Mouse (Mus musculus) urinary bladder, postnatal 4 days (tissue): ENCODE results near the gene Parp16.
A peak's percentile ranks its signal among the peaks of the same experiment; 100 is the strongest.

ENCODE experiments used
- DNase-seq, 2 experiments: peaks; one replicate each; pipeline ENCODE4 v3.0.0; 2021 to 2022; ENCODE audit warnings: low spot score in 2 of 2

Parp16 gene

DNA sequence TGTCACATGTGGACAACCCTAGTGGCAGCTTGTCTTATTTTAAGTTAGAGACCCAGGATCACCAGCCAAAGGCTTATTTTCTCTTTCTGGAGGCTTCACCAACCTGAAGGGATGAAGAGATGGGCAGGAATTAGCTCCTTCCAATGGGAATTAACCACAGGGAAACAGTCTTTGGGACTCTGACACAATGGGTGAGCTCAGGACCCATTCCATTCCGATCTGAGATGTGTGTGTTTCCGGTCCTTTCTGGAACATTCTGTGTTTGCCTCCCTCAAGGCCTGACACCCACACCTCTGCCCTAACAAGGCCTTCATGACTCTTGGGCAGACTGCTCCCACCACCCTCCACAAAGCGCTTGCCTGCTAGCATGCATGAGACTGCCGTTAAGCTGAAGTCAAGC is at the start of gene Parp16:
Gene Parp16, plus strand, starts transcription at position 301 of the 400 bp plus-strand sequence.
- no peak for DNase-seq

DNA sequence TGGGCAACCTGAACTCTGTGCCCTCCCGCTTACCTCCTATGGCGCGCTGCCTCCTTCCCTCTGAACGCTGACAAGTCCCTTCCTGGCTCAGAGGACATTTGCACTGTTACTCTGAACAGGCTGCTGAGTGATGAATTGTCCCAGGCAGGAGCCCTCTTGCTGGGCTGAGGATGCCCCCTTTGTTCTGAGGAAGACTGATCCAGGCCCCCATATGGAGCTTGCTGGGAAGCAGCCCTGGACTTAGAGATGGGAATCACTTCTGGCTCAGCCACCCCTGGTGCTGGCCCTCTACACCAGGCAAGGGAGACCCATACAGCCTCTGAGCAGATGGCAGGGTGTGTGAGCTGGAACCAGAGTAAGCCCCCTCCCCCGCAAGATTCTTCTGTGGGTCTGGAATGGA is 49.2 kb upstream of the Parp16 start:
- no peak for DNase-seq

DNA sequence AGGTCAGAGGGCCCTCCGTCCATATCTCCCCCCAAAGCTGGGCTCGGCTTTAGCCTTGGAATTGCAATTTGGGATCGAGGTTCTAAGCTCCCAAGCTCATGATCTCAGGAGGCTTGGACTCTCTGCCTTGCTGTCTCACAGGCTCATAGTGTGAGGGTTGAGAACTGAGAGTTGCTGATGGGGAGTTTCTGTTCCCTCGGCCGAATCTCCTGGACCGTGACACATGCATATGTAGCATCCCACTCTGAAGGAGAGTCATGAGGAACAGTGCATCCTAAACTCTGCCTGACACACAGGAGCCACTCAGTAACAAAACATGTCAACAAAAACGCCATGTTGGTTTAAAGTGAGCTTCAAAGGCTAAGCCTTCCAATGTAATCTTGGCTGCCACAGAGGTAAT is 46.6 kb upstream of the Parp16 start:
- DNase-seq = no peak

DNA sequence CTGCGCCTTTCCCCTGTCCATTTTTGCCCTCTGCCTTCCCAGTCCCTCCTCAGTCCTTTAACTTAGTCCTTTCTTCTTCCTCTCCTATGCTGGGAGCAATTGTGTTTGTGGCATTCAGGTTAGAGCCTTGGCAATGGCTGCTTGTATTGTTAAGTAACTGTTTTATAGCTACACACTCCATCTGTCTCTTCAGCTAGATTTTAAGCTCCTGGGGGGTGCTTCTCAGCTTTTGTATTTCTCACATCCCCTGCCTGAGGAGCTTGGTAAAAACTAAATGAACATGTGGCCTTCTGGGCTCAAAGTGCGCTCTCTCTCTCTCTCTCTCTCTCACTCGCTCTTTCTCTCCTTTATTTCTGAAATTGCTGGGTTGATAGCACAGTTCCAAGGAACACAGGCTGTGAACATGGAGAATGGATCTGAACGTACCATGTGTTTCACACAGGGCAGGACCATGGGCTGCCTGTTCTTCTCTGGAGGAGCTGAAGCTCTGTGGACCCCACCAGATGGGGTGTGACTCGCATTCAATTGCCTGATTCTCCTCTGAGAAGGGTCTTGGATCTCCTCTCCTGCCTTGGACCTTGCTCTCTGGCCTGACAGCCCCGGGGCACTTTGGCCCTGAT is 42.3 kb upstream of the Parp16 start:
- no peak for DNase-seq

DNA sequence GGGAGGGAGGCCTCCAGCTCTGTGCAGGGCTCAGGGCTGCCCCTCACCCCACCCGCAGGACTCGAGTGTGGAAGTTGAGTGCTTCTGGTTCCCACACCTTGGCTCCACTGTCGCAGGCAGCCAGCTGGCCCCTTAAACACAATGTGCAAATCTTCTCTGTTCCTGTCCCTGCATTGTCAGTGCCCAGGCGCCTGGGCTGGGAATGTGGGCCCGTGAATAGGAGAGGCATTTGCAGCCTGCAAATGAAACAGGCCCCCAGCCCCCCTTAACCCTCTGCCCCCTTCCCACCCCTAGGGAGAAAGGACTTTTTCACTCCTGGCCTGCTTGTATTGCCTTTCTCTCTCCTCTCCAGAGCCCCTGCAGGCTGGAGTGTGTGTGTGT is 41.8 kb upstream of the Parp16 start:
- DNase-seq = no peak

DNA sequence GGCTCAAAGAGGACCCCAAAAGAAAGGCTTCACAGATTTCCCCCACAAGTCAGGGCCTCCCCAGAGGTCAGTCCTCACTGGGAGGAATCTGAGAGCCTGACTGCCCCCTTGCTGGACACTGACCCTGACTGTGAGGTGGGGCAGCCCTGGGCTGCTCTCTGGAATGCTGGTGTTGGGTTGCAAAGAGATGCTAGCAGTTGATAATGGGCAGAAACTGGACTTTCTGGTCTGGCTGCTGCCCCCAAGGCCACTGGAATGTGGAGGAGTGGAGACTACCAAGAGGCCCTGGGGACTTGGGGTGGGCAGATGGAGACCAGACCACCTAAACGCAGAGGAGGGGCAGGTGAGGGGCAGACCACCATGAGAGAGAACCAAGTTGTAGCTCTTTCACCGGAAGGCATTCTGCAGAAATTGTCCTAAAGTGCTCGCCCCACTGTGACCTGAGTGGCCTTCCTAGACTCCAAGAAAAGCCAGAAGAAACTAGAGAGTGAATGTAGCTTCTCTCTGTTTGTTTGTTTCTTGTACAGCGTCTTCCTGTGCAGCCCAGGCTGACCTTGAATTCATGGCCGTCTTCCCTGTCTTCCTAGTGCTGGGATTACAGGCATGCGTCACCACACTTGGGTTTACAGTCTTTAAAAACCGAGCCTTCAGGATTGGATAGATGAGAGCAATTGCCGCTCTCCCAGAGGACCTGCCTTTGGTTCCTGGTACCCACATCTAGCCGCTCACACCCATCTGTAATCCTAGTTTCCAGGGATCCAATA is 40.3 kb upstream of the Parp16 start:
- peak in 1 of 2 experiments; percentile 52 for DNase-seq

DNA sequence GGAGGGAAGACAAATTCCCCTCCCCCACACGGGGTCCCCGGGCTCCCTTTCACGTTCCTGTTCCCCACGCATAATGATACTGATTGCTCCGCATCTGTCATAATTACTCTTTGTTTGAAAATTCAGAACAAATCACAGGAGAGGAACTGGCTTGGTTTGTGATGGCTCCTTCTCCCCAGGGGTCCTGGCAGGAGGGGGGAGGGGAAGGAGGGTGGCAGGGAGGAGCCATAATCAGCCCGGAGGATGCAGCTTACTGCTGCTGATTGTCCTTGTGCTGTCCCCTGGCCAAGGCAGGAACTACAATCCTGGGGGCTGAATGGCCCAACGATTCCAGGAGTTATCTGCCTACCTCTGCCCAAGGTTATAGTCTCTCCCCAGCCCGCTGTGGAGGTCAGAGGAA is 38.5 kb upstream of the Parp16 start:
- no peak for DNase-seq

DNA sequence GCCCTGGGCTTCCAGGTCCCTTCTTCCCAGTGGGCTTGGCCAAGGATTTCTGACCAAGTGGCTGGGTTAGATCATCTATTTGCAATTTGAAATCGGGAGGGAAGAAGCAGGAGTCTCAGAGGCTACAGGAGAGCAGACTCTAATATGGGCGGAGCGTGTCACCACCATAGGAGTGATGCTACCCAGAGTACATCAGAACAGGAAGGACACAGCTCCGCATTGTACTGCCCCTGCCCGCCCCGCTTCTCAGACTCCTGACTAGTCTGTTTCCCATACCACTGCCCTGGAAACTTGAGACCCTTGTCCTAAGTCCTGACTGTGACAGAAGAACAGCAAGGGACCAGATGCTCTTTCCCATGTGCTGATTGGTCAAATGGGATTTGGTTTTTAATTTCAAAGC is 37.5 kb upstream of the Parp16 start:
- DNase-seq = no peak

DNA sequence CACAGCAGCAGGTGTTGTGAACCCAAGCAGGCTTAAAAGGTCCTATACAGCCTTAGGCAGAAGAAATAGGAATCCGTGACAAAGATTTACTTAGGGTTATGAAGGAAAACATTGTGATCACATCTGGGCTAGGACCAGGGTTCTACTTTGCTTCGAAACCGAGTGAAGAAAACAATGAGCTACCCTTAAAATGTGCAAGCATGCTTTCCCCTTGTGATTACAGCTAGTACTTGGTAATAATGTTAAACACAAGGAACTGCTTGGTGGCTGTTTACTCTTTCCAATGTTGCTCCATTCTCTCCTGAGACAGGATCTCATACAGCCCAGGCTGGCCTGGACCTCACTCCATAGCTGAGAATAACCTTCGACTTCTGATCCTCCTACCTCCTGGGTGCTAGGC is 34.0 kb upstream of the Parp16 start:
- no peak for DNase-seq

DNA sequence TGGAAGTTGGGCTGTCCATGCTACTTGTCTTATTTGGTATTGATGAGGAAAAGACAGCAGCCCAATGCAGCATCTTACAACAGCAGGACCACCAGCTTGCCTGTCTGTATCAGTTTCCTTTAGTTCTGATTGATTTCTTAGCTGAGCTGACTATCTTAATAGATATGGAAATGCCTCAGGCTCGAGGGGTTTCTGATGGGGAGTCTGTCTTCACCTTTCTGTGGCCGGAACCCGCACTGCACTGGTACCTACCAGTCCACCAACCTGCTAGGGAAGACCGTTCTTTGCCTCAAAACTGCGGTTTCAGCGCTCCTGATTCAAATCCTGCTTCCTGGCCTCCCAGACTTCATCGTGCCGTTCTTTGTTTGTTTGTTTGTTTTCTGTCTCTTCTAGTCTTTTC is 33.3 kb upstream of the Parp16 start:
- DNase-seq = no peak

DNA sequence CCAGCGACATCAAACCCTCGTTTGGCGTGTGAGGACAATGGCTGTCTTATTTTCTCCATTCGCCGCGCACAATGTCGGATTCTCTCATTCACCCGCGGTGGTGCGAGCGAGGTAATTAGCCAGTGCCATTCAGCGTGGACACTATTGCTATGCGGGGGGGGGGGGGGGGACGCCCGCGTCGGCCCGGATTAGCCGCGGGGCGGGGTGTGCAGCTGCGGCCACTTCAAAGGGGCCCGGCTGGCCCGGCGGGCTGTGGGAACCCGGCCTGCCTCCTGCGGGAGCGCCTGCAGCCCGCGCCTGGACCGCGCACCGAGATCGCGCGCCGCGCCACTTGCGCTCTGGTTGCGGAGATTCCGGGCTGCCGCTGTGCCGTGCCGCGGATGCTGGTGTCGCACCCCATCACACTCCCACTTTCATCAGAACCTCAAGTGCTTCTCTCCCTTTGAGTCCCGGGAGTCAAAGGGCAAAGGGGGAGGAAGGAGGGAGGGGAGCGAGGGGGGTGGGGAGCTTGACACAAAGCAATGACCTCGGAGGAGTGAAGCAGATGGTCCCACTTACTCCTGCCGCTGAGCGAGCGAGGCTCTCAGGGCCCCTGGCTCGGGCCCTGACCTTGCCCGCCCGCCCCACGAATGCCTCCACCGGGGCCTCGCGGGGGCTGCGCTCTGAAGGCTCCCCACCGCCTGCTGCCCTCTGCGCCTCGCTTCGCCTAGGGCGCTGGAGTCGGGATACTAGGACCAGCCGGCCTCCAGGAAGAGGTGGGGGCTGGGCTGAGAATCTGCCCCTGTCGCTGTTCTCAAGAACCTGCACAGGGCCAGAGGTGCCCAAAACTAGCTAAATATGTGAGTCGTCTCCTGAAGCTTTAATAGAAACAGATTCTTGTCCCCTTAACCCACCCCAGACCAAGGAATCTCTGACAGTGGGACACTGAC is 32.2 kb upstream of the Parp16 start:
- no peak for DNase-seq

DNA sequence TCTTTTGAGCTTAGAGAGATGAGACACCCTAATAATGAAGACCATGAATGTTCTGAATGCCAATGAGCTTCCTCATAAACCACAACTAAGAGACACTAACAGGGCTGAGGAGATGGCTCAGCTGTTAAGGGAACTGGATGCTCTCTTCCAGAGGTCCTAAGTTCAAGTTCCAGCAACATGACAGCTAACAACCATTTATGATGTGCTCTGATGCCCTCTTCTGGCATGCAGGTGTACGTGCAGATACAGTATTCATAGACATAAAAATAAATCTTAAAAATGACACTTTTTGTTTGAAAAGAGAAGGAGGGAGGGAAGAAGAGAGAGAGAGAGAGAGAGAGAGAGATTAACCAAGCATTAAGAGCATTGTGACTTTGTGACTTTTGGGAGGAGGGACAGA is 30.3 kb upstream of the Parp16 start:
- DNase-seq = no peak

DNA sequence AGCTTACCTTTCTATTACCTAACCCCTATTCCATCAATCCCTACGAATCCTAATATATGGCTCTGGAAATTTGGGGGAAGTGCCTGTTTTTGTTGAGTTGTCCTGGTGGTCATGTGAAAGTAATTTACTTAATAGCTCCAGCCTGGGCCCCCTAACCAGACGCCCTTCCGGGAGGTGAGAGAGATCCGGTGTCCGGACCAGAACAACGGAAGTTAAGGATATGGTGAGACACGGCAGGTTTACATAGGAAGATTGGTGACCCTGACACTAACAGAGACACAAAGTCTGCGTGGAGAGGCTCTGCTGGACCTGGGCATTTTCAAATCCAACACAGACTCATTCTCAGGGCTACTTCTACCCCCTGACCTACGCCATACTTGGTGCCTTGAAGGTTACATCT is 28.8 kb upstream of the Parp16 start:
- DNase-seq = no peak

DNA sequence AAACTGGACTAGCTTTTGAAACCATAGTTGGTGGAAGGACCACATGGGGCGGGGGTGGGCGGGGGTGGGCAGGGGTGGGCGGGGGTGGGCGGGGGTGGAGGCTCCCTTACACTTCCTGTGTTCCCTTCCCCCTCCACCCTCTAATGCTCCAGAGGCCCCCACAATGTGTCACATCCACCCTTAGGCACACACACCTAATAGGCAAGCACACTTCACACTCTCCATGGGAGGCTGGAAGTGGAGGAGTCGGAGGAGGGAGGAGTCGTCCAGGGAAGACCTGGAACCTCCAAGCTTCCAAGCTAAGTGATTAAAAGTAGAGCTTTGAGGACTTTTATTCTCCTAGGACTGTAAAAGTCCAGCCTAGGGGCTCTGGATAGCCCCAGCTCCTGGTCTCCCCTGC is 26.6 kb upstream of the Parp16 start:
- DNase-seq = no peak

DNA sequence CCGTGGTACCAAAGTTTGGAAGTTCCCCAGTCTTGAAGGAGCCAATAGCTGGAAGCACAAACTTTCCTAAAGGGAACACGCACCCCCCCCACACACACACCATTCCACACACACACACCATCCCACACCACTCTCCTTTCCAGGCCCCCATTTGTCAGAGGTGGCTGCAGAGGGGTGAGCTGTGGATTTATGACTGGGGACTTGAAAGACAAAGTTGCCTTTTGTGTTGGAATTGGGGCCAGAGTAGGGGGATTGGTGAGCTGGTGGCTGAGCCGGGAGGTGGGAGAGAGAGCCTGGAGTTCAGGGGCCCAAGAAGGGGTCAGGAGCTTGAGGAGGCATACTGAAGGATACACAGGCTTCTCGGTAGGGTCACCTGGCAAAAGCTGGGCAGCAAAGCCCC is 26.2 kb upstream of the Parp16 start:
- no peak for DNase-seq

DNA sequence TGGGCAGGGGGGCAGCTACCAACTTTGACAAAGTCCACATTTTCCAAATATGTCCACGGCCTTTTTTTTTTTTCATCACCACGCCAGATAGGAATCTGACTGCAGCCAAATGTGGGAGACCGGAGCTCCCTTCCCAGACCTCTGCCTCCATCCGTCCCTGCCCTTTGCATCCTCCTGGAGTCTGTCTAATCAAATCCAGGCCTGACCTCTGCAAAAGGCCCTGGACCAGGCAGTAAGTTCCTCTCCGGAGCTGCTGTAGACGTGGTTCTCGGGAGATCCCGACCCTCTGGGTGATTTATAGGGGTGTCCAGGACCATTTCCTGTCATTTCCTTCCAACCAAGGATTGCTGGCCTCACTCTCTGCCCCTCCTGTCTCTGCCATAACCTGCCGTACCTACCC is 22.5 kb upstream of the Parp16 start:
- no peak for DNase-seq

DNA sequence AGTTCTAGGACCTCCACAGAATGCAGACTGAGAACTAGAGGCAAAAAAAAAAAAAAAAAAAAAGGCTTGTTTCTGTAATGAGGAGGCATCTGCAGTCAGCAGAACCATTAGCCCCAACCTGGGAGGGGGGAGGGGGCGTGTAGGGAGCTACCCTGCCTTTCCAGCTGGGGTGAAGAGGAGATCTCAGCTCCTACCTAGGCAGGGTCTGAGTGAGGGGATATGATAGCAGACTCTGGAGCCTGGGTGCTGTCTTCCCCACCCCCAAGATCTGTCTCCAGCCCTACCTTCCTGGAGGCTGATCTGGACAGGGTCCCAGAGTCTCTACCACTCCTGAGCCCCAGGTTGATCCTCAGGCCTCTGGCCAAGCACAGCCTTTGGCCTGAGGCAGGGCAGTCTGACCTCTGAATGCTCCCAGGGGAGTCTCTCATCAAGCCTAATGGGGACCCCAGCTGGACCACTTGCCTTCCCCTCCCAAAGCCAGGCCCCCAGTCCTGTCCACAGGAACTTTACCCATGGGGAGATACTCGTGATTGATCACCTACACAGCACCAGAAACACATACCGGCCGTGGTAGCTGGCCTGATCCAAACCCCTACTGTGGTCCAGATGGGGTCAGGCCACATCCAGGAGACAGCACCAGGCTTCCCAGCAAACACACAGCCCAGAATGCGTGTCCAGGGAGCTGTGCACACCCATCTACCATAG is 19.8 kb upstream of the Parp16 start:
- no peak for DNase-seq

DNA sequence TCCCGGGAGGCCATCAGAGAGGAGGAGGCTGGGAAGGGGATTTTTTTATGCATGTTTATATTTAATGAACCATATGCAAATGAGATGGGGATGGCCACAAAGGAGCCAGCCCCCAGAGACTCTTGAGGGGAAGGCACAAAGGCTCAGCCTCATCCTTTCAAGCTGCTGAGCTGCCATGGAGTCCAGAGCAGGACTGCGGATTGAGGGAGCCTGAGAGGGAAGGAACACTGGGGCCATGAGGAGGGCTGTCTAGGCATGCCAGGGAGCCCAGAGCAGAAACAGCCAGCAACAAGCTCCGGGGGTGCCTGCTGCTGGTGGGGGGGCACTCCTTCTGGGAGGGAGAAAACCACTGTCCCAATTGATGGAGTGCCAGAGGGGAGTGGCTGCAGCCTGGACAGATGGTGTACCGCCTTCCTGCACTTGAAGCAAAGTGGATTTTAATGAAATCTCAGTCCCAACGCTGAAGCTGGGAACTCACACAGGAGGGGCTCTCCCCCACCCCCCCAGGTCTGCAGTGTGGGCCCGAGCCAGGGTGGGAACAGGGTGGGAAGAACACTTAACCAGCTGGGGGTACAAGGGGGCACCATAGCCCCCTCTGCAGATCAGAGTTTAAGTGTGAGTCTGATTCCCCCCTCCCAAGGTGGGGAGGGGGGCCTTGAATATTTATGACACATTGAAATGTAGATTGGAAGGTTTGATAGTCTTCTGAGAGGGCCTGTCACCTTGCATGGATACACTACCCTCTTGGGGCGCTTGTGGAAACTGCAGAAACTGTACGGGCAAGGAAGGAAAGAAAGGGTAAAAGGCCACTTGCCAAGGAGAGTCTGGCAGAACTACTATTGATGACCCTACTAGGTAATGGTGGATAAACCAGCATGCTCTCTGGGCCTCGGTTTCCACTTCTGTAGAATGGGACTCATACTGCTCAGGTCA is 18.9 kb upstream of the Parp16 start:
- DNase-seq = no peak

DNA sequence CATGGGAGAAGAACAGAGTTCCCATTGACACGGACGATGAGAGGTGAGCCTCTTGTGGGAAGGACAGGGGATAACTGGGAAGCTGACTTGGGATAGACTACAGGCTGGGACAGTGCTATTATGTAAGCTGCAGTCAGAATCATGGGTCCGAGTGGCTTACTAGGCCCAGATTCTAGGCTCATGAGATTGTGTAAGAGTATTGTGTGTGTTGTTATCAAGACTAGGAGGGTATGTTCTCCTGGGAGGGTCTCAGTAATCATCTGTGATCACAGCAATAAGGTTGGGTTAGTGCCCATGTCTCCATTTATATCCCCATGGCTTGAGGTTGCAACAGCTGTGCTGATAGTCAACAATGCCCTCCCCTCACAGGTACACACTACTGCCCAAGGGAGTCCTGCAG is 17.7 kb upstream of the Parp16 start:
- no peak for DNase-seq

DNA sequence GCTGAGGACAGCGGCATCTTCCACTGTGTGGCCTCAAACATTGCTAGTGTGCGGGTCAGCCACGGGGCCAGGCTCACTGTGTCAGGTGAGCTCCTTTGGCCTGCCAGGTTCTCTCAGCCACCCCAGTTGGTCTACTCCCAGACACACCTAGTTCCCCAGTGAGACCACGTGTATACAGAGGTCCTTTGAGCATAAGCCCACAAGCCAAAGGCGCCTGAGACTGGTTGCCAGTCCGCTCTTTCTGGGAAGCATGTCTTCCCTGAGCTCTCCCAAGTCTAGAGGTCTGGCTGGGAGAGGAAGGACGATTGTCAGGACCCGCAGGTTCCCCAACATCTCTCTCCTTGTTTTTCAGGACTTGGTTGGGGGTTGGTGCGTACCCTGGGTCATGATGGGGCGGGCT is 17.2 kb upstream of the Parp16 start:
- DNase-seq = no peak
